Mouse (Mus musculus): ENCODE measurements around the gene Serping1.
"Not testable (repeated sequence)": the region's sequence is repeated elsewhere in the genome, so short reads cannot be mapped to it uniquely, and the experiment has no call there.

Gene Serping1

DNA sequence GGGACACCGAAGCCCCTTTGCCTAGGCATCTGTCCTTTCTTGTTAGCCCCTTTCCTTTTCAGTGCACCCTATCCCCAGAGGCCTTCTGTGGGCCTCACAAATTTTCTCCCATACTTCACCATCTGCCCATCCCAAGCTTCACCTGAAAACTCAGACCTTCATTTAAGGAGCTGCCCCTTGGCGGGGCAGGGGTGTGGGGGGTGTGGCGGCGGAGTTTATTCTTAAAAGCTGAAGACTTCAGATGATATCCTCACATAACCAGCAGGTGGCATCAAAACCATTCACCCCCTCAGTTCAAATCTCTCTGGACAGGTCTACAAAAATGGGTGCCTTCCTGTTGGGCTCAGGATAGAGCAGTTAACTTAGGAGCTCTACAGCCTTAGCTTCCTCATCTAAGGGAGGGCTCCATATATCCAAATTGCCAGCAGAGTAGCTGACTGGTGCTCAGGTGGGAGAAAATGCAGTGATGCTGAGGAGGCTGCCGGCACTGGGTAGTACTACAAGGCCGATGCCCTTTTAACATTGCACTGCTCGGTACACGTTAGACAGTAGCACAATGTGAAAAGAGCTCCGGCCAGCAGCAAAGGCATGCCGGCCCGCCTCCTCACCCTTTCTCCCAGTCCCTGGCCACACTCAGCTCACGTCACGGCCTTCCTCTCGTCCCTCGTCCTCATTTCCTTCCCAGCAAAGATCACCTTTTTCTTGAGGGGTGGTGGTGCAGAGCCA lies 34.5 kb downstream of the Serping1 start:
- DNase-seq (ENCODE audit: low read depth, low spot score) = no peak

DNA sequence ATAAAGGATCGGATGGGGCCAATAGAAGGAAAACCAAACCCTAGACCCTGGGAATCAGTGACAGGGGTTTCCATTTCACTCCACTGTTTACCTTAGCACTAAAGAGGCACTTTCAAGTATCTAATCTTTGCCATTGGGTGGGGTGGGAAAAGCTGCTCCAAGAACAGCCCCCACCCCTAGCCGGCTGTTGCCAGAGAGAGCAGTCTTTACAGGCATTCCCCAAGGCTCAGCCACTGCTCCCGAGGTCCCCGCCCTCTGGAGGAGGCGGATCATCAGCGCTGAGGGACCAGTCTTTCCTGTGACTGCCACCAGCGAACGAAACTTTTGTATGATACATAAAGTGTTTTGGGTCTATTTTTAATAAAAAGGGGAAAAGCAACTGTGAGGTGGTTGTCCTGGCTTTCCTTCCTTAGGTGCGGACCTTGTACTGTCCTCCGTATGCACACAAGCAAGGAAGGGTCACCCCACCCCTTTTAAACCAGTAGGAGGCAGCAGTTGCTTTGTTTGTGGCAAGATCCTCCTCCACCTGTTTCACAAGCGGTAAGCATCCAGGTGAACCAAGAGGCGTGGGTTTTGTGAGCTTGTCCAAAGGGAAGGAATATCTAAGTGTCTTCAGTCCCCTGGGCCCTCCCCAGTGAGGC lies 36.9 kb downstream of the Serping1 start:
- peak; percentile 47 for DNase-seq (ENCODE audit: low read depth, low spot score)

DNA sequence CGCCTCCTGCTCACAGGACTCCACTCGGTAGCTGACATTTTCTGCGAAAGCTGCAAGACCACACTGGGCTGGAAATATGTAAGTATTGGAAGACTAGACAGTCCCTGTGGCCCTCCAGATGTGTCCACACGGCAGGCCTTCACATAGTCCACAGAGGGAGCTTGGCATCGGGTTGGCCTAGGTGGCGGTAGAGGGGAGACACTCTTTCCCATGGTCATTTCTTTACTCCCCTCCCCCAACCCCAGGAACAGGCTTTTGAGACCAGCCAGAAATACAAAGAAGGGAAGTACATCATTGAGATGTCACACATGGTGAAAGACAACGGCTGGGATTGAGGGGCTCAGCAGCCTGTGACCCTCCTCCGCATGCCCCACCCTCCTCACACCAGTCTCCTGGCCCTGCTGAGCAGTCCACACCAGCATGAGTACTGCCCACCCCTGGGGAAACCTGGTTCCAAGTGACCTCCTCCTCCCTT lies 37.8 kb downstream of the Serping1 start:
- DNase-seq (ENCODE audit: low read depth, low spot score) = no peak

DNA sequence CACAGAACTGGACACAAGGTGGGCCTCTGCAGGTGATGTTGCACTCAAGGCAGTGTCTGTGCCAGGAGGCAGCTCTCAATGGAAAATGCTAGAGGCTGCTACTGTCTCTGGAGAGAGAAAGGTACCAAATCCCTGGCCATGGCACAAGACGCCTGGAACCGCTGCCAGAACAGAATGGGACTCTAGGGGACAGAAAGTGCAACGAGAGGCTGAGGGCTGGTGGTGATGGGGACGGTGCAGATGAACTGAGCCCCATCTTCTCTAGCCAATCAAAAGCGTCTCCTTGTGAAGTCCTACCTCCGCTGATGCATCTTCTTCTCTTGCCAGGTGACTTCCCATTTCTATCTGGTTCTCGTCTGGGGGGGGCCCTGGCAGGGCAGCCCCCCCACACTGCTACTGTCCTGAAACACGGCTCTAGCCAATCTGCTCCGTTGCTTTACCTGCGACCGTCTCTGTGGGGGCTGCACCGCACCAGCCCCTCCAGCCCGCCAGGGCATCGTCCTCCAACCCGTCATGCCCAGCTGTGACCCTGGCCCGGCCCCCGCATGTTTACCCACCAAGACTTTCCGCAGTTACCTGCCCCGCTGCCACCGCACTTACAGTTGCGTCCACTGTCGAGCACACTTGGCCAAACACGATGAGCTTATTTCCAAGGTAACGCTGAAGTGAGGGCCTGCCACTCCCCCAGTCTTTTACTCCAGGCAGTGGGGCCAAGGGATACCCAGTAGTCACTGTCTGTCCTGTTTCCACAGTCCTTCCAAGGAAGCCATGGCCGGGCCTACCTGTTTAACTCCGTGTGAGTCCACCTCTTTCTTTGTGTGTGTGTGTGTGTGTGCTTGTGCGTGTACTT lies 38.7 kb downstream of the Serping1 start:
- peak; percentile 50 for DNase-seq (ENCODE audit: low read depth, low spot score)

DNA sequence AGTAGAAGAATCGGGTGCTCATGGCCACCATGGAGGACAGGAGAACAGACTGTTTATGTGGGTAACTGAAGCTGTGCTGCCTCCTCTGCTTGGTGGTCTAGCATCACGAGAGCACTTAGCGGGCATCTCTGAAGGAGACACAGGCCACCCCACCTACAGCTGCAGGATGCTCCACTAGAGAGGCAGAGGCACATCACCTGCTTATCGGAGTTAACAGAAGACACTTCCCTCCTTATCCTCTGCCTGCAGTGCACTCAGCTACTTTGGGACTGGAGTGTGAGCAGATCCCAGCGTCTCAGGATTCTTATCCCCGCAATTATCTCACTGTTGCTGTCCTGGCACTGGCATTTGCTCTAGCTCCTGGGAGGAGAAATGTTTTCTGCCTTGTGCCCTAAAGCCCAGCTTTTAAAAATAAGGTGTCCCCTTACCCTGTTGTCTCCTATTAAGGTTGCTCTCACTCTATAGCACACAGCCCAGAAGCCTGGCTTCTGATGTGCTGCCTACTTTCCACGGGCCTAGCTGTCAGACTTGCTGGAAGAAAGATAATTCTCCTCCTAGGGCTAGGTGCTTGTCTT lies 39.8 kb downstream of the Serping1 start:
- peak; percentile 27 for DNase-seq (ENCODE audit: low read depth, low spot score)

DNA sequence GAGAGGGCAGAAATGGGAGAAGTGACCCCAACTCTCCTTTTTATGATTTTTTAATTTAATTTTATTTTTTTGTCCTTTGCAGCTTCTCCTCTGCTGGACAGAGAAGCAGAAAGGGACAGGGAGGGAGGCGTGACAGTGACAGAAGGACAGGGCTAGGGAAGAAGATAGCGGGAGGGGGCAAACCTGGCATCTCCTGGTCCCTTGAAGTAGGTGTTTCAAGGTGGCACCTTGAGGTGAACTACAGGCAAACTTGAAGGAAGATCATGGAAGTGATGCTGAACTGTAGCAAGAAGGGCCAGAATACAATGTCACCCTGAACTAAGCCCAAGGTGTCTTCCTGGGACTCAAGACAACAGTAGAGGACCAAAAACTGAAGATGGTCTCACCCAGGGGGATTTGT lies 40.3 kb downstream of the Serping1 start:
- no peak for DNase-seq (ENCODE audit: low read depth, low spot score)

DNA sequence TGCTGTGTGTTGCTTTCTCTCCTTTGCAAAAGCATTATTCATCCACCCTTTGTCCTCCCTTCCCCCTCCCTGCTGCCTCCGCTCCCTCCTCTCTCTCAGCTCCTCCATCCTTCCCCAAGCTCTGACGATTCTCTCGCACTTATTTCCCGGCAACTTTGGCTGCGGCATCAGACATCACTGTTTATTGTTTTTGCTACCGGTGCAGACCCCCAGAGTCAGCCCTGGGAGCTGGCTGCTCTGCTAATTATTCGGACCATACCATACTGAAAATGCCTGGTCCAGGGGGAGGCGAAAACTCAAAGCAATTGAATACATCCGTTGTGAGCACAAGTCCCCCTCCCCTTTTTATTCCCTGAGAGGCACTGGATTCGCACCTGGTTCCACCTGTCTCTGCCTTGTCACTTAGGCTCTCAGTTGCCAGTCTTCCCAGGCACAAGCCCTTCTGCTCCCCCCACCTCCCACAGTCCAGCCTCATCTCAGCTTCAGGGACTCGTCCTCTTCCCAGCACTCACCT lies 40.8 kb downstream of the Serping1 start:
- peak; percentile 65 for DNase-seq (ENCODE audit: low read depth, low spot score)

DNA sequence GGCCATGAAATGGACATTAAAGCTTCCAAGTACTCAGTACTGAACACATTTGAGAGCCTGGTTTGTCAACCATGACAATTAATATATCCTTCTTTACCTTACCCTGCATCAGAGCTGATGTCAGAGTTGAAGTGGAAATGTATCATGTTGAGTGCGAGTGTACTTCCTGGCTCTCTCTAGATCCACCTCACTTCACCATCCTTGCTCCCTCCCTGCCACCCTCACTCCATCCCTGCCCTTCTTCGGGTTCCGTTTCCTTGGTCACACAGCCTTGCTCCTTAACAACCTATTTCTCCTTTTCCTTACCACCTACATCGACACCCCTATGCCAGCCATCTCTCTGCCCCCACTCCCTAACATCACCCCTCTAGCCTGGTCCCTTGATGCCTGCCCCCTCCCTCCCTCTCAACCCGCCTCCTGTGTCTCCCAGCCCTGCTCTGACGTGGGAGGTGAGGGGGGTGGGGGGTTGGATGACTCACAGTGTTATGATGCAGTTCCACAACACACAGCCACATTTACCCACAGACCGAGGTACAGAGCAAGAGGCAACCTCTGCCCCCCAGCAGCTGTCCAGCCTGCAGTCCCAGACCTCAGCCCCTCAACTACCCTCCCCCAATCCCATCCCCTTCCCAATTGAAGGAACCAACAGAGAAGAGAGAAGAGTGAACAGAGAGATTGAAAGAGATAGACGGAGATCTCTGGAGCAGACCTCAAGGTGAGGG lies 41.5 kb downstream of the Serping1 start, which contains the start of gene Ypel4:
Gene Ypel4 (plus strand): TSS at position 480 of the 722 bp plus-strand sequence.
- DNase-seq (ENCODE audit: low read depth, low spot score) = peak; percentile 96

DNA sequence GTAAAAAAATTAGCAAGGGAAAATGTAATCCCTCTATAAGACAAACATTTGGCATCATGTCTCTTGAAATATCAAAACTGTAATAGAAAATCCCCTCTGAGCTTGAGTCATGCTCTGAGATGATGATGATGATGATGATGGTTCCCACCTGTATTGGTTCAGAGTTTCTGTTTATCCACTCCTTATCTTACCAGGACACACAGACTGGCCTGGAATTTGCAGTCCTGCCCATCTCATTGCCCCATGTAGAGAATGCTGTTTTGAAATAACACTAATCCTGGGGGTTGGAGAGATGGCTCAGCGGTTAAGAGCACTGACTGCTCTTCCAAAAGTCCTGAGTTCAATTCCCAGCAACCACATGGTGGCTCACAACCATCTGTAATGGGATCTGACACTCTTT lies 42.9 kb downstream of the Serping1 start:
- no peak for DNase-seq (ENCODE audit: low read depth, low spot score)

DNA sequence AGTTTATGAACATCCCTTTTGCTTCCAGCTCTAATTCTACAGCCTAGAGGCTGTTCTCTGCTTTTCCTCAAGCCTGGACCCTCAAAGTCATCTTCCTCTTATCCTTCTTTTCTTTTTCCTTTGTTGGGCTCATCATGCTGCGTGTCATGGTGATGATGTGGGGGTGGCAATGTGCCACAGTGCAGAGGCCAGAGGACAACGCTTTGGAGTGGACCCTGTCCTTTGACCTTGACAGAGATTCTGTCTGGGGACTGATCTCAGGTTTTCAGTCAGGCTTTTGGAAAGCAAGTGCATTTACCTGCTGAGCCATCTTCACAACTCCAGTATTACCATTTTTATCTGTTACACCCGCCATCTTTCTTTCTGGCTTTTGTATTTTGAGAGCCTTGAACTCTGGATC lies 44.0 kb downstream of the Serping1 start:
- DNase-seq (ENCODE audit: low read depth, low spot score) = no peak

DNA sequence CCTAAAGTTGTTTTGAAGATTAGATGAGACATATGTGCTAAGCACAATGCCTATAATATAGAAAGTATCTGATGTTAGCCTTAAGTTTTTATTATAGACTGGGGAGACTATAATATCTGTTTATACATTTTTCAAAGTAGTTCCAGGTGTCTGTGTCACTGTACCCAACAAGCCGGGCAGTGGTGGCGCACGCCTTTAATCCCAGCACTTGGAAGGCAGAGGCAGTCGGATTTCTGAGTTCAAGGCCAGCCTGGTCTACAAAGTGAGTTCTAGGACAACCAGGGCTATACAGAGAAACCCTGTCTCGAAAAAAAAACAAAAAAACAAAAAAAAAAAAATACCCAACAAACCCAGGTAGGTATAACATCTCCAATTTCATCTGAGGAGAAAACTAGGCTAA lies 47.1 kb downstream of the Serping1 start:
- not testable (repeated sequence) for DNase-seq (ENCODE audit: low read depth, low spot score)

DNA sequence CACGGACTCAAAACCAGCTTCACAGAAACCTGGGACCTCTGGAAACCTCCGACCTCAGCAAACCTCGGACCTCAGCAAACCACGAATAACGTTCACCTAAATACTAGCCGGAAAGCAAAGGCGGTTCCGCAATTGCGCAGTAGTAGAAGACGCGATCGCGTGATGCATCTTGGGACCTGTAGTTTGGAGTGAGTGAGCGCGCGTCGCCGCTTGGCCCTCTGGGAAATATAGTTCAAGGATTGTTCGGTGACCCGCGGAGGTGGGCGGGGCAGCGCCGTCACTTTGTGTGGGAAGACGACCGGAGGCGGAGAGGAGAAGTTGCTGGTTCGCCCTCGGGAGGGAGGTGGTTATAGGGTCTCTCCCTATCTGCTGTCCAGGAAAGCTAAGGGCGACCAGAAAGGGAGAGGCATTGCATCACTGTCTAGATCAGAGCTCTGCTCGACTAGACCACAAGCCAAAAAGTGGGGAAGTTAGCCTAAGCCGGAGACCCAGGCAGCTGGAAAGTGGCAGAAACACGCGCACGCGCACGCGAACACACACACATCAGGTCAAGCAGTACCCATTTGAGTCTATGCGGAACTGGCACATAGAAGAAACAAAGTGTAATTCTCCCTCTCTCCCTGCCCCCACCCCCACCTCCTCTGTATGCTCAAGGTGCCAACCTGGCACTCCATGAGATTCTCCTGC lies 47.9 kb downstream of the Serping1 start, which contains the start of gene Clp1:
Gene Clp1 (minus strand): TSS at position 179 of the 687 bp plus-strand sequence.
- DNase-seq (ENCODE audit: low read depth, low spot score) = peak; percentile 98

DNA sequence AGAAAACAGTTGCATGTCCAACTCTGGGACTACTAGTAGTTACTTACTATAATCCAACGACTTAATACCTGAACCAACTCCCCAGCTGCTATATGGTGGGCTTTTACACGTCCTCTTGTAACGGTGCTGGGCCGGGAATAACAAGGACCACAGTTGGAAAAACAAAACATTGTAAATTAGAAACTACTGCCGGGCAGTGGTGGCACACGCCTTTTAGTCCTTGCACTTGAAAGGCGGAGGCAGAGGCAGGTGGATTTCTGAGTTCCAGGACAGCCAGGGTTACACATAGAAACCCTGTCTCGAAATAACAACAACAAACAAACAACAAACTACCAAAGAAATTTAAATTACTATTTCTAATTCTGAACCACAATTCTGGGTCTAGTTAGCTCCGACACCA lies 48.5 kb downstream of the Serping1 start:
- DNase-seq (ENCODE audit: low read depth, low spot score) = no peak

DNA sequence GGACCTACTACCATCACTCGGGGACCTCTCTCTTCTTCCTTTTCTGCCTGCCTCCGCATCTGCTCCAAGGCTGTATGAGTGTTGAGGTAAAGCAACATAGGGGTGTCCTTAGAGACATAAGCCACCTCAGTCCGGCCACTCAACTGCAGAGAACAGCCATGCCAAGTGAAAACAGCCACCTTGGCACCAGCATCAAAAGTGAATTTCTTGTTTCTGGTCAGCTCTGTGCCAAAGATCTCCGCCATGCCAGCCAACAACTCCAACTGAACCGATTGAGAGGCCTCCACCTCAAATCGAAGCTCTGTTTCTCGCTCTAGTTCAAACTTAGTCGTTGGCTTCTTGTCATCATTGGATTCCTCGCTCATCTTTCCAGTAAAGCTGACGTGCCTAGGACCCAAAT lies 49.5 kb downstream of the Serping1 start:
- no peak for DNase-seq (ENCODE audit: low read depth, low spot score)

DNA sequence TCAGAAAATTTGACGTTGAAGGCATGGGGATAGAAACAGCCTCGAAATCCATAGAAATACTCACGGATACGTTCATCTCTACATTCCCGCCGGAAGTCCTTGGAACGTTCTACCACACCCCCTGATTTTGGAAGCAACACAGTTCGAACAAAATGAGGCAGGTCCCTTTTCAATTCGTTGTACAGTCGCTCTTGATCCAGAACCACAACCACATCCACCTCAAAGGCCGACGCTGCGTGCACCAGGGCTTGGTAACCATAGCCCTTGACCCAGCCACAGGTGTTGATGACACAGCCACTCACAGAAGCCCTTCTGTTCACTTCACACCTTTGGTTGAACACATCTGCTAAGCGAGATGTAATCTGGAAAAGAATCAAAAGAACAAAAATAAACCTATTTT lies 51.4 kb downstream of the Serping1 start:
- no peak for DNase-seq (ENCODE audit: low read depth, low spot score)

DNA sequence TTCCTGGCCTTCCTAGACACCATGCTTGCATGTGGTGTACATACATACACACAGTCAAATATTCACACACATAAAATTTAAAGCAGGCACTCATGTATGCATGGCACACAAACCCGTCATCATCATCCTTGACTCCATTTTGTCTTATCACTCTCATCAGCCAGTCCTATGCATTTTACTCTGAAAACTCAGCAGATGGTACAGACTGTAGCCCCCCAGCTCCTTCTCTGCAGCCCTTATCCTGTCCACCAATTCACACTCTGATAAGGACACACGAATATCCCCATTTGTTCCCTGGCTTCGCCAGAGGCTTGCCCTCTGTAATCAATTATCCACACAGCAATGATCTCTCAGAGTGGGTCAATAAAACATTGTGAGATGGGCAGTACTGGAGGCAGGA lies 54.1 kb downstream of the Serping1 start:
- DNase-seq (ENCODE audit: low read depth, low spot score) = no peak

DNA sequence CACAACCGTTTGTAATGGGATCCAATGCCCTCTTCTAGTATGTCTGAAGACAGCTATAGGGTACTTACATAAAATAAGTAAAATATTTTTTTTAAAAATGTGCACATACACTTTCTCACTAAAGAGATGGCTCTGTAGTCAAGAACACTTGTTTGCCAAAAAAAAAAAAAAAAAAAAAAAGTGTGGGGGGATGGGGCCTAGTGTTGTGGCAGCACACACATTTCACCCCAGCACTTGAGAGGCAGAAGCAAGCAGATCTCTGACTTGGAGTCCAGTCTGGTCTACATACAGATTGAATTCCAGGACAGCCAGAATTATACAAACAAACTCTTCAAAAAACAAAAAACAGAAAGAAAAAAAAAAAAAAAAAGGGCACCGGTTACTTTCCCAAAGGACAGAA lies 54.5 kb downstream of the Serping1 start:
- no peak for DNase-seq (ENCODE audit: low read depth, low spot score)

DNA sequence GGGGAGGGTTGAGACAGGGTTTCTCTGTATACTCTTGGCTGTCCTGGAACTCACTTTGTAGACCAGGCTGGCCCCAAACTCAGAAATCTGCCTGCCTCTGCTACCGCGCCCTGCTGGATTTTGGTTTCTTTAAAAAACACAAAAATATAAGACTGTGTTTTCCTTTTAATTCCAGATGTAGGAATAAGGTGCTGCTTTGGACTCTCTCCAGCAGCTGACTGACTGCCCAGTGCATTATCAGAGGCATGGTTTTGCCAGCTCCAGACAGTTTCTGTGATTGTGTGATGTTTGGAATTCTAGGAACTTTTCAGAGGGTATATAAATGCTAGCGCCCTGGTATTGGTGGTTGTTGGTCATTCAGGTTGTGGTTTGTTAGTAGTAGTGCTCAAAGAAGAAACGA lies 57.9 kb downstream of the Serping1 start:
- no peak for DNase-seq (ENCODE audit: low read depth, low spot score)

DNA sequence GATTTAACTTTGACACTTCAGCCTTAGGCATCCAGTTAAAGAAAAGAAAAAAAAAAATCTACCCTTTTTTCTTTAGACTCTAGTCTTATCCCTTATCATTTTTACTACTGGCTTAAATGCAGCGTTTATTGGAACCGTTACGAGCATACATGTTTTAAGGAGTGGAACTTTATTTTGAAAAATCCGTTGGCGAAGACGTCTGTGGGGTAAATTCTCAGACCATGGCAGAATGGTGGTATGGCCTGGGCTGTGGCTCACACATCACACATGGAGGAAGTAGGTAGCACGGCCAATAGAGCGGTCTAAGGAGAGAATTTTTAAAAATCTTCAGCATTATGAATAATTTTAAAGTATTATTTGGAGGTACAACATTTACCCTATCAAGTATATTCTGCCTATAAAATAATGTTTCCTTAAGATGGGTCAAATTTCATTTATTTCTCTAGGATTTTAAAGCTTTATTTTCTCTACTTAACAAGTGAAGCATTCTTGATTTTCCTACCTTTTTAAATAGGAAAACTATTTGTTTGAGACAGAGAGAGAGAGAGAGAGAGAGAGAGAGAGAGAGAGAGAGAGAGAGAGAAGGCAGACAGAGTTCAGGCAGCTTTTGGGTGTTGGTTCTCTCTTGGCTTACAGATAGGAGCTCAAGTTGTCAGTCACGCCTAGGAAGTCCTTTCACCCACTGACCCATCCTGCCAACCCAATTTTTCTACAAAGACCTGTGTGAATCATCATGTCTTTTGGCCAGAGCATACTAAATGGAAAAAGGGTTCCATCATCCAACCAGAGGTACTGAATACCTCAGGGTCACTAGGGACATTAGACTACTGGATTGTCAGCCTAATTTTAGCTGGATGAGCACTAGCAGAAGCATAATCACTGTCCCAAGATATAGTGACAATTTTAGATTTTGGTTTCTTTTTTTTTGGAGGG lies 58.6 kb downstream of the Serping1 start:
- DNase-seq (ENCODE audit: low read depth, low spot score) = no peak
